Mouse (Mus musculus): ENCODE data around the gene Zfp618. TPM values are rescaled to one million over a fixed set of nuclear protein-coding genes. Genes with fewer than 3 reads are reported as not detected.

Gene Zfp618
- total RNA-seq, 2 experiments from 2014 or later: 5.3 to 7.0 TPM

- no peak for DNase-seq (ENCODE audit: low spot score in 2 of 2)
These were observed 189.3 kb downstream of the Zfp618 start, which contains the start of gene Ambp for GRCm38 (mm10) chr4:63154699-63155098. Gene Ambp (minus strand): TSS chr4:63154799.

- DNase-seq (ENCODE audit: low spot score in 2 of 2): no peak
These were observed 190.2 kb downstream of the Zfp618 start for GRCm38 (mm10) chr4:63155596-63155995.

GRCm38 (mm10) chr4:63156726-63157634 lies 191.6 kb downstream of the Zfp618 start:
- no peak for DNase-seq (ENCODE audit: low spot score in 2 of 2)

GRCm38 (mm10) chr4:63158192-63158591 lies 192.8 kb downstream of the Zfp618 start:
- no peak for DNase-seq (ENCODE audit: low spot score in 2 of 2)

GRCm38 (mm10) chr4:63158961-63159592 lies 193.7 kb downstream of the Zfp618 start:
- DNase-seq (ENCODE audit: low spot score in 2 of 2): peak; percentile 87 to 91

- no peak for DNase-seq (ENCODE audit: low spot score in 2 of 2)
These were observed 200.3 kb downstream of the Zfp618 start for GRCm38 (mm10) chr4:63165636-63166035.

GRCm38 (mm10) chr4:63166323-63166722 lies 200.9 kb downstream of the Zfp618 start:
- DNase-seq (ENCODE audit: low spot score in 2 of 2): no peak

- no peak for DNase-seq (ENCODE audit: low spot score in 2 of 2)
These were observed 204.7 kb downstream of the Zfp618 start for GRCm38 (mm10) chr4:63170061-63170460.

GRCm38 (mm10) chr4:63171122-63171521 lies 205.7 kb downstream of the Zfp618 start:
- DNase-seq (ENCODE audit: low spot score in 2 of 2): no peak

GRCm38 (mm10) chr4:63171969-63172685 lies 206.8 kb downstream of the Zfp618 start, which contains the start of gene Kif12:
Gene Kif12 (minus strand): TSS chr4:63172131.
- DNase-seq (ENCODE audit: low spot score in 2 of 2): no peak

GRCm38 (mm10) chr4:63181556-63181955 lies 216.2 kb downstream of the Zfp618 start:
- DNase-seq (ENCODE audit: low spot score in 2 of 2): peak; percentile 69 to 81

- DNase-seq (ENCODE audit: low spot score in 2 of 2): peak; percentile 17 to 24
These were observed 221.0 kb downstream of the Zfp618 start for GRCm38 (mm10) chr4:63186281-63186870.

Other genes starting within 250 kb of the Zfp618 start
- gene Ambp, start 189.2 kb downstream of the Zfp618 start, total RNA-seq (2021): not detected
- not detected for gene Kif12, start 206.6 kb downstream of the Zfp618 start, total RNA-seq (2021)
- gene Col27a1, start 248.4 kb downstream of the Zfp618 start, total RNA-seq (2021): 1 to 10 TPM; 3.1 to 3.9 TPM